Mouse (Mus musculus): Measurements from ENCODE around the gene Tbx15. TPM values are rescaled to one million over a fixed set of nuclear protein-coding genes. Genes with fewer than 3 reads are reported as not detected.

Gene Tbx15
- polyA plus RNA-seq, 1 experiment, result 5.0 TPM

DNA sequence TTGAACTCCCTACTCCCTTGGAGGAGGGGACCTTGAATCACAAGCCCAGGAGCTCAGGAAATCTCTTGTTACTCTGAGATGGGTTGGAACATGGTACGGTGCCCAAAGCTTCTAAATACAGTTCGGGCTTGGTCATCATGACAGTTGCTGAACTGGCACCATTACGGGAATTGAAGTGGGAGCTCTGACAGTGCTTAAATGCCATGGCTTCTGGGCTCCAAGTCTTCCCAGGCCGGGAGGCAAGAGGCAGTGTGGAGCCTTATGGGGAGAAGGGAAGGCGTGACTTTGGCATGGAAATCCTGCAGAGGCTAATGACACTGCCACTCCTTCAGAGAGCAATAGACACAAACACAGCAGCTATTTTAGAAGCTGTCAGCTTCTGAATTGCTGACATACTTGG lies 56.0 kb downstream of the Tbx15 start:
- H3K27me3 ChIP-seq (ENCODE audit: control insufficient read depth, insufficient read depth, insufficient read length), result no peaks in the 10 kb centered on the region
- no peaks in the 10 kb centered on the region for H3K36me3 ChIP-seq (ENCODE audit: control insufficient read depth, insufficient read depth)
- H3K4me3 ChIP-seq (ENCODE audit: insufficient read depth, poor library complexity, severe bottlenecking), result no peak overlapping the region
- TF ChIP-seq FOSL1 (IDR thresholded peaks at IDR 0.05; ENCODE audit: insufficient read depth, low read length, poor library complexity, severe bottlenecking) (no peak), USF1 (IDR thresholded peaks at IDR 0.05; ENCODE audit: low read depth) (no peak), CTCF (IDR thresholded peaks at IDR 0.05; ENCODE audit: control insufficient read depth, insufficient read depth, insufficient read length) (no peak)
- no peaks in the 10 kb centered on the region for H3K79me2 ChIP-seq (ENCODE audit: control insufficient read depth, insufficient read depth)
- no peak overlapping the region for H3ac ChIP-seq (ENCODE audit: control insufficient read depth, insufficient read length, low read depth)
- no peaks in the 10 kb centered on the region for H3K79me3 ChIP-seq (ENCODE audit: low read depth)

DNA sequence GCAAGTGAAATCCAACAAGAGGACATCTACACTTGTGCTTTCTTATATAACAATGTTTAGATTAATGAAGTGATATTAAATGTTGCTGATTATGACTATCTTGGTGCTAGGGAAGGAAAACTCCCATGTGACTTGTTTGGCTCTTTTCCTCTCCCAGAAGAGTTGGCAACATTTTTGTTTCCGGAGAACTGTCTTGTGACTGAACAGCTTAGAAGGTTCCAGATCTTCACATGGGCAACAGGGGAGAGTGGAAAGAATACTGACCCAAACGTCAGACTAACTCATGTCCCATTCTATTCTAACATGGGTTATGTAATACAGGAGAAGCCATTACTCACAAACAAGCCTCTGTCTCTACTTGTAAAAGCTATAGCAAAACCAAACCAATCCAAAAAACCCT lies 60.7 kb downstream of the Tbx15 start:
- TF ChIP-seq USF1 (IDR thresholded peaks at IDR 0.05; ENCODE audit: low read depth) (no peak), MYOD1 (IDR thresholded peaks at IDR 0.05; ENCODE audit: control insufficient read depth, insufficient read length, low read depth) (no peak)
- Histone ChIP-seq H3K79me3 (ENCODE audit: low read depth) (no peaks in the 10 kb centered on the region), H3ac (ENCODE audit: control insufficient read depth, insufficient read length, low read depth) (no peak overlapping the region), H3K27me3 (ENCODE audit: control insufficient read depth, insufficient read depth, insufficient read length) (no peaks in the 10 kb centered on the region), H3K4me3 (ENCODE audit: insufficient read depth, poor library complexity, severe bottlenecking) (no peak overlapping the region), H3K79me2 (ENCODE audit: control insufficient read depth, insufficient read depth) (no peaks in the 10 kb centered on the region), H3K36me3 (ENCODE audit: control insufficient read depth, insufficient read depth) (no peaks in the 10 kb centered on the region)

DNA sequence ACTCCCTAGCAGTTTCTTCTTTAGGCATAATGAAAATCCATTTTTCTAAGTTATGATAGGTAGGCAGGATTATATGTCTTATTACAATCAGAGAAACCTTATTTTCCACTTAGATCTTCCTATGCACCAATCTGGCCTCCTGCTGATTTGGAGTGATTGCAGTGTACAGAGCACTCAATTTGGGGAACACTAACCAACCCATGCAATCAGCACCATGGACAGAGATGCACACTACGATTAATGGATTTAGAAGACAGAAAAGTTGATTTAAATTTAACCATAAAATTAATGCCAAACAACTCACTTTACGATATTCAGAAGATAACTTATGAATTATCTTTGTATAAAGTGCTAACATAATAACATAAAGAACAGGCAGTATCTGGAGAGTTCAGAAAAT lies 70.7 kb downstream of the Tbx15 start:
- no peak overlapping the region for H3ac ChIP-seq (ENCODE audit: control insufficient read depth, insufficient read length, low read depth)
- TF ChIP-seq USF1 (IDR thresholded peaks at IDR 0.05; ENCODE audit: low read depth), result no peak
- TF ChIP-seq MAX (IDR thresholded peaks at IDR 0.05), result no peak
- no peak for TF ChIP-seq MYOG (IDR thresholded peaks at IDR 0.05; ENCODE audit: control insufficient read depth, extremely low read depth, insufficient read length)
- no peak overlapping the region for H3K4me3 ChIP-seq (ENCODE audit: insufficient read depth, poor library complexity, severe bottlenecking)
- H3K79me3 ChIP-seq (ENCODE audit: low read depth), result peaks cover 2% of the 10 kb centered on the region
- H3K36me3 ChIP-seq (ENCODE audit: control insufficient read depth, insufficient read depth), result peaks cover 21% of the 10 kb centered on the region
- H3K27me3 ChIP-seq (ENCODE audit: control insufficient read depth, insufficient read depth, insufficient read length), result no peaks in the 10 kb centered on the region
- H3K79me2 ChIP-seq (ENCODE audit: control insufficient read depth, insufficient read depth), result no peaks in the 10 kb centered on the region

DNA sequence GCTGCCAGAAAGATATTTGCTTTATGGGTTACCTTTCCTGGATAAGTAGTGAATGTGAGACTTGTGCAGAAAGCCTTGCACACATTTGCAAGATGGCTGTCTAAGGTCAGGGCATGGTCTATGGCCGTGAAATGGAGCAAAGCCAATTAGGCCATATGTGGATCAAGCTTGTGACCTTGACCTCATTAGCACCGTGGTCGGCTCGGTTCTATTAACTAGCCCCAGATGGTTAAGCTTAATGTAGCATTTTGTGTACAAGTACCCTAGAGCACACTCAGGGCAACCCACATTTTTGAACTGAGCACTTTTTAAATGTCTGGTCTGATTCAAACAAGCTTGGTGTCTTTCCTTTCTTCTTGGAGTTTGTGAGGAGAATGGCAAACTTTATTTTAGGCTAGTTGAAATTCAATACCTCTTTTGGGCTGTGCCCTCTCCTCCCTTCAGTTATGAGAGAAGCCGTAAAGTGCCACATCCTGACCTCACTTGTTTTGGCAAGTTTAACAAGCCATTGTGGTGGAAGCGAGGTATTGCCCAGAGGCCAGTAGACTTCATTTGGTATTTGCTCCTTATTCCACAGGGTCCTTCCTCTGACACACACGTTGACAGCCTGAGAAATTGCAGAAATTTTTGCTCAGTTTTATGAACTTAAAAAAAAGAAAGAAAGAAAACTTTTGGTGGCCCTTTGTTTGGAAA lies 71.9 kb downstream of the Tbx15 start:
- TF ChIP-seq FOSL1 (IDR thresholded peaks at IDR 0.05; ENCODE audit: insufficient read depth, low read length, poor library complexity, severe bottlenecking) (no peak), MYOG (IDR thresholded peaks at IDR 0.05; ENCODE audit: control insufficient read depth, extremely low read depth, insufficient read length) (no peak), CEBPB (IDR thresholded peaks at IDR 0.05; ENCODE audit: low read depth) (no peak), CTCF (IDR thresholded peaks at IDR 0.05; ENCODE audit: control insufficient read depth, insufficient read depth, insufficient read length) (no peak), USF1 (IDR thresholded peaks at IDR 0.05; ENCODE audit: low read depth) (no peak), MYOD1 (IDR thresholded peaks at IDR 0.05; ENCODE audit: control insufficient read depth, insufficient read length, low read depth) (no peak), MAX (IDR thresholded peaks at IDR 0.05) (no peak)
- H3K36me3 ChIP-seq (ENCODE audit: control insufficient read depth, insufficient read depth), result peaks cover 29% of the 10 kb centered on the region
- no peak overlapping the region for H3K4me3 ChIP-seq (ENCODE audit: insufficient read depth, poor library complexity, severe bottlenecking)
- no peaks in the 10 kb centered on the region for H3K27me3 ChIP-seq (ENCODE audit: control insufficient read depth, insufficient read depth, insufficient read length)
- H3K79me2 ChIP-seq (ENCODE audit: control insufficient read depth, insufficient read depth), result no peaks in the 10 kb centered on the region
- no peak overlapping the region for H3ac ChIP-seq (ENCODE audit: control insufficient read depth, insufficient read length, low read depth)
- peaks cover 2% of the 10 kb centered on the region for H3K79me3 ChIP-seq (ENCODE audit: low read depth)

DNA sequence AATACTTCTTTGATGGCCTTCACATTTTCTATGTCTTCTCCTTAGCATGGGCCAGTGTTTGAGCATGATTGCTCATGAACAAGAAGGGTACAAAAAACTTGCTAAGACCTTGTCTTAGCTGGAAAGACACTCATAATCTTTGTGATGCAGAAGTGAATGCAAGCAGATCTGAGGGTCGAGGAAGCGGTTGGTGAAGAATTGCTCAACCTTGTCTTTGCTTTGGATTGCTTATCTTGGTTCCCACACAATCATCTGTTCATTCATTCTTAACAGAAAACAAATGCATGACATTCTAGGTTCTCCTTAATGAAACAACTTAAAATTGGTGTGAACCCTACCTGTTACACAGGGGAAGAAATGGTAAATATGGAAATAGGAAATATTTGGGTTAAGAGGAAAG lies 82.2 kb downstream of the Tbx15 start:
- no peaks in the 10 kb centered on the region for H3K79me2 ChIP-seq (ENCODE audit: control insufficient read depth, insufficient read depth)
- no peak overlapping the region for H3K4me3 ChIP-seq (ENCODE audit: insufficient read depth, poor library complexity, severe bottlenecking)
- TF ChIP-seq CEBPB (IDR thresholded peaks at IDR 0.05; ENCODE audit: low read depth) (no peak), MYOD1 (IDR thresholded peaks at IDR 0.05; ENCODE audit: control insufficient read depth, insufficient read length, low read depth) (no peak), USF1 (IDR thresholded peaks at IDR 0.05; ENCODE audit: low read depth) (no peak), MYOG (IDR thresholded peaks at IDR 0.05; ENCODE audit: control insufficient read depth, extremely low read depth, insufficient read length) (no peak), FOSL1 (IDR thresholded peaks at IDR 0.05; ENCODE audit: insufficient read depth, low read length, poor library complexity, severe bottlenecking) (no peak), MAX (IDR thresholded peaks at IDR 0.05) (no peak), CTCF (IDR thresholded peaks at IDR 0.05; ENCODE audit: control insufficient read depth, insufficient read depth, insufficient read length) (no peak)
- H3K36me3 ChIP-seq (ENCODE audit: control insufficient read depth, insufficient read depth), result peaks cover 20% of the 10 kb centered on the region
- no peaks in the 10 kb centered on the region for H3K27me3 ChIP-seq (ENCODE audit: control insufficient read depth, insufficient read depth, insufficient read length)
- no peaks in the 10 kb centered on the region for H3K79me3 ChIP-seq (ENCODE audit: low read depth)
- H3ac ChIP-seq (ENCODE audit: control insufficient read depth, insufficient read length, low read depth), result no peak overlapping the region

DNA sequence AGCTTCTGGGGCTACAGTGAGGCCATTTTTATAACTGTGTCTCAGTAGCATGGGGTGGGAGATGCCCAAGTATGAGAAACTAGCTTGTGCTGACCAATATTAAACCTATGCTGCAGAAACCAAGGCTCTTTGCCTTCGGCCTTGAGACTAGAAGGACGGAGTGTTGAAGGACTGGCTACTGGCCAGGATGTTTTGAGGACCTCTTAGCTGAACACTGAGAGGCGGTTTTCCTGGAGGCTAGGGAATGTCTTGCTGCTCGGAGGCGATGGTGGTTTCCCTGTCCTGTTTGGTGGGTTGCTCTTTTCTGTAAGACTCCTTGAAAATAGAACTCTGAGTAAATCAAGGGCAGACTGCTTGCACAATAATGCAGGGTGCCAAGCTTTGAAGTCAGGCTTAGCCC lies 89.1 kb downstream of the Tbx15 start:
- H3K36me3 ChIP-seq (ENCODE audit: control insufficient read depth, insufficient read depth), result peaks cover 18% of the 10 kb centered on the region
- no peak overlapping the region for H3ac ChIP-seq (ENCODE audit: control insufficient read depth, insufficient read length, low read depth)
- no peaks in the 10 kb centered on the region for H3K79me3 ChIP-seq (ENCODE audit: low read depth)
- H3K79me2 ChIP-seq (ENCODE audit: control insufficient read depth, insufficient read depth), result no peaks in the 10 kb centered on the region
- H3K4me3 ChIP-seq (ENCODE audit: insufficient read depth, poor library complexity, severe bottlenecking), result no peak overlapping the region
- no peak for TF ChIP-seq CTCF (IDR thresholded peaks at IDR 0.05; ENCODE audit: control insufficient read depth, insufficient read depth, insufficient read length)
- no peak for TF ChIP-seq USF1 (IDR thresholded peaks at IDR 0.05; ENCODE audit: low read depth)
- no peak for TF ChIP-seq MYOG (IDR thresholded peaks at IDR 0.05; ENCODE audit: control insufficient read depth, extremely low read depth, insufficient read length)
- no peak for TF ChIP-seq CEBPB (IDR thresholded peaks at IDR 0.05; ENCODE audit: low read depth)
- TF ChIP-seq FOSL1 (IDR thresholded peaks at IDR 0.05; ENCODE audit: insufficient read depth, low read length, poor library complexity, severe bottlenecking), result no peak
- H3K27me3 ChIP-seq (ENCODE audit: control insufficient read depth, insufficient read depth, insufficient read length), result no peaks in the 10 kb centered on the region
